Mouse (Mus musculus) kidney, embryonic 16.5 days (tissue): ENCODE measurements at regions not wholly inside any gene's neighbourhood (a gene's known extent, or its start where the extent isn't known, plus 50 kb on each side); places are given as distances from the start of the nearest gene placed in this dataset.

Experiments
- ATAC-seq: fragments of 200-750 bp; cut with Nextera tagmentation; 2 replicates; pipeline ENCODE4 v1.8.0; 2017; ENCODE audit warnings: moderate TSS enrichment; ENCODE audit not compliant: low FRiP score, low TSS enrichment
- H3K27ac ChIP-seq: fragments of 300-500 bp; sonication (generic); 2 replicates; pipeline ENCODE4 v1.5.1; 2014; ENCODE audit warnings: low read length
- H3K27me3 ChIP-seq: fragments of 300-500 bp; sonication (generic); 2 replicates; pipeline ENCODE4 v1.6.1; 2014; ENCODE audit warnings: low read length, control low read depth, mixed read lengths; ENCODE audit not compliant: insufficient read depth
- H3K36me3 ChIP-seq: fragments of 300-500 bp; sonication (generic); 2 replicates; pipeline ENCODE4 v1.6.1; 2014; ENCODE audit warnings: low read length, control low read depth, mixed read lengths; ENCODE audit not compliant: insufficient read depth
- H3K4me1 ChIP-seq: fragments of 300-500 bp; sonication (generic); 2 replicates; pipeline ENCODE4 v1.6.1; 2014; ENCODE audit warnings: low read length, control low read depth, mixed read lengths; ENCODE audit not compliant: insufficient read depth
- H3K4me2 ChIP-seq: fragments of 300-500 bp; sonication (generic); replicated peaks from 2 replicates; pipeline ENCODE4 v1.6.1; 2014; ENCODE audit warnings: low read depth, low read length
- H3K4me3 ChIP-seq: fragments of 300-500 bp; sonication (generic); 2 replicates; pipeline ENCODE4 v1.5.1; 2014; ENCODE audit warnings: mild to moderate bottlenecking, low read length
- H3K9ac ChIP-seq: fragments of 300-500 bp; sonication (generic); replicated peaks from 2 replicates; pipeline ENCODE4 v1.6.1; 2014; ENCODE audit warnings: low read length
- H3K9me3 ChIP-seq: fragments of 300-500 bp; sonication (generic); 2 replicates; pipeline ENCODE4 v1.6.1; 2016; ENCODE audit warnings: low read length, control low read depth
- WGBS: fragments of 180-500 bp; shearing (Covaris S2); extraction: QIAGEN DNeasy Blood & Tissue Kit; methylation state at CpG from one replicate; pipeline ENCODE4 v1.1.7; 2014; 5-methylcytosine and 5-hydroxymethylcytosine counted together

DNA sequence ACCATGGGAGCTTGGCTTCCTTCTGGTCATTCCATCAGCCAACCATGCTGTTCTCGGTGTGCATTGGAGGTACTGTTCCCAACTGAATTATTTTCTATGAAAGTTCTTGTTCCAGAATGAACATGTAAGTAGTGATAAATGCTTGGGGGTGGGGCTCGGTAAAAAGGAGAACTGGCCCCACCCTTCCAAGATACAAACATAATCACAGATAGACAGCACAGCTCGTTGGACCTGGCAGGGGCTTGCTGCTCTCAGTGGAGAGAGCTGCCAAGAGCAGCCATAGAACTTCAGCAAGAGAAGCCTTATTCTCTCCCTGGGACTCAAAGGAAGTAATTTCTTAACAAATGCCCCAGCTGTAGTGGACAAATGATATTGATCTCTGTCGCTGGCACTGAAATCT is 360.6 kb upstream of the Rag2 start:
- Histone ChIP-seq H3K4me3 (no peak overlapping the region), H3K4me2 (no peak overlapping the region), H3K9ac (no peak overlapping the region), H3K4me1 (no peaks in the 10 kb centered on the region), H3K36me3 (no peaks in the 10 kb centered on the region), H3K9me3 (no peaks in the 10 kb centered on the region), H3K27ac (no peak overlapping the region), H3K27me3 (no peaks in the 10 kb centered on the region)
- 80% methylated on average over 4 of the region's 4 CpGs for WGBS
- no peak for ATAC-seq

DNA sequence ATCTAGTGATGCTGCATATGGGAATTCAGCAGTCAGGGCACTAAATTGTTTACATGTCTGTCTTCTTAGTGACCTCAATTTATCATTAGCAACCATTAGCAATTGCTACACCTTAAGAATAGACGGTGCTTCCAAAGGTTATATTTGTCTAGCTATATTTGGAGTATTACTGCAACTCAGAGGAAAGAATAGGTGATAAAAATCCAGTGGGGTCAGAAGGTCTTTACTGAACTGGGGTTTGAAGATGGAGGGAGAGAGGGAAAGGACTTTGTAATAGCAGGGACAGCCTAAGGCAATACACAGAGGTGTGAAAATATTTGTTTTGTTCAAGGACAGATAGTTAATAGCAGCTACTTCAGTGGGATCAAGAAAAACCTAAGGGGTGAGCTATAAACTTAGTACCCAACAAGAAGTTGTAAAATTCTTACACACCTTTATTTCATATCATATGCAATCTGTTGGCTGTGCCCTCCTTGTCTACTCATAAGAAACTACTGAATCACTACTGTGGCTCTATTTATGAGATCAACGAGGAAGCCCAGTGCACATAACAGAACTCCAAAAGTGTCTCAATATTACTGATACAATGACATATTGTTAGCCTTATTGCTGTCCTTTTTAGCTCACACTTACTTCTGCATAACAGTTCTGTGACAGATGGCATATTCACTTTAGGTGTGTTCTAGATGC is 357.7 kb upstream of the Rag2 start:
- 67% methylated on average over 2 of the region's 2 CpGs for WGBS
- Histone ChIP-seq H3K4me1 (no peaks in the 10 kb centered on the region), H3K27me3 (no peaks in the 10 kb centered on the region), H3K4me2 (no peak overlapping the region), H3K9ac (no peak overlapping the region), H3K36me3 (no peaks in the 10 kb centered on the region), H3K4me3 (no peak overlapping the region), H3K27ac (no peak overlapping the region), H3K9me3 (no peaks in the 10 kb centered on the region)
- no peak for ATAC-seq

DNA sequence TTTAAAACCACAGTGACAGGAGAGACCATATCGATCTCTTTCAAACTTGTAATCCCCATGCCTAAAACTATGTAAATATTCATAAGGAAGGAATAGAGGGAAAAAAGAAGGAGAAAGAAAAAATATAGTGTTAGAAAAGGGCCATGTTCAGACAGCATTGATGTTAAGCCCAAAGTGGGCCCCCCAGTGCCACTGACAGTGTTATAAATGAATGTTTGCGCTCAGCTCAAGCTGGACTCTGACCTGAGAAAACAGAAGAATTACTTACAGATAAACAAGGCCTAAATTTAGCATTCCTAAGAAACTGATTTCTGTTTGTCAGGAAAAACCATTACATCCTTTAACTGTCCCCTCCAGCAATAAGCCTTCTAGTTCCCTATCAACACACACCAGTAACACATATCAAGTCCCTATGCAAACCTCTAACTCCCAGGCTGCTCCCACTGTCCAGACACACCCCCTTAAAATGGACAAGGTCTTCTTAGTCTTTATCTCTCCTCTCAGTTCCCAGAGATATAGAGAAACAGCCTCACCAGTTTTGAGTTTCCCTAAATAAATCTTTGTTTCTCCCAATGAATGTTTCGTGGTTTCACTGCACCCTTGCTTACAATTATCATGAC is 350.4 kb upstream of the Rag2 start:
- no peak for ATAC-seq
- 68% methylated on average over 3 of the region's 3 CpGs for WGBS
- Histone ChIP-seq H3K27me3 (no peaks in the 10 kb centered on the region), H3K4me2 (no peak overlapping the region), H3K4me3 (no peak overlapping the region), H3K27ac (no peak overlapping the region), H3K36me3 (no peaks in the 10 kb centered on the region), H3K4me1 (no peaks in the 10 kb centered on the region), H3K9ac (no peak overlapping the region), H3K9me3 (no peaks in the 10 kb centered on the region)

DNA sequence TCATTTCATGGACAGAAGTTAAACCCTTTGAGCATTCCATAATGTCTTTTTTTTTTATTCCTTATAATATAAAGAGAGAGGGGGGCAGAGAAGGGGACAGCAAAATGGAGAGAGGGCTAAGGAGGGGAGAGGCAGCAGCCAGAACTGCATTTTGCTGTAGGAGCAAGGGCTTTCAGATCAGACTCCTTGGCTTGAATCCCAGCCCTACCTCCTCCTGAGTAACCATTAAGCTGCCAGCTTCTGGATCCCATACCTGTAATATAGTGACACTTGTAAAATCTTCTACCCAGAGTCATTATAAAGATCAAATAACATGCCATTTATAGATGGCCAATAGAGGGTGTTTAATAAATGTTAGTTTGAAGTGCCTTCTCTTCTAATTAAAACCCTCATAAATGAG is 339.6 kb upstream of the Rag2 start:
- Histone ChIP-seq H3K27me3 (no peaks in the 10 kb centered on the region), H3K4me2 (no peak overlapping the region), H3K36me3 (no peaks in the 10 kb centered on the region), H3K4me3 (no peak overlapping the region), H3K4me1 (no peaks in the 10 kb centered on the region), H3K27ac (no peak overlapping the region), H3K9ac (no peak overlapping the region), H3K9me3 (no peaks in the 10 kb centered on the region)
- no peak for ATAC-seq

DNA sequence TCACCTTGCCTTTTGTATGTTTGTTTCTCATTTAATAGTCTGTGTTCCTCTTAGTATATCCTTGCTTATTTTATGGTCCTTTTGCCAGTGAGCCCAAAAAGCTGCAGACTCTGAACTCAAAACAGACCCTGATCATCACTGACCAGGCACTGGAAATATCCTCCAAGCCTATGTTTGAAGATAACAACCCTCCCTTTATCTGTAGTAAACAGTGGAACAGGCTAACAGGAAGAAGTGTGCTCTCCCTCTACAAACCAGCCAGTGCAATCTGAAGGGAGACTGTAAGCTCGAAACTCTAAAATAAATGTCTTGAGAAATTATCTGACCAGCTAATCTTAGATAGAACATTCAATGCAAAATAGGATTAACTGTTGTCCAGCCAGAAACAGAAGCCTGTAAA is 336.4 kb upstream of the Rag2 start:
- Histone ChIP-seq H3K4me1 (no peaks in the 10 kb centered on the region), H3K4me2 (no peak overlapping the region)

DNA sequence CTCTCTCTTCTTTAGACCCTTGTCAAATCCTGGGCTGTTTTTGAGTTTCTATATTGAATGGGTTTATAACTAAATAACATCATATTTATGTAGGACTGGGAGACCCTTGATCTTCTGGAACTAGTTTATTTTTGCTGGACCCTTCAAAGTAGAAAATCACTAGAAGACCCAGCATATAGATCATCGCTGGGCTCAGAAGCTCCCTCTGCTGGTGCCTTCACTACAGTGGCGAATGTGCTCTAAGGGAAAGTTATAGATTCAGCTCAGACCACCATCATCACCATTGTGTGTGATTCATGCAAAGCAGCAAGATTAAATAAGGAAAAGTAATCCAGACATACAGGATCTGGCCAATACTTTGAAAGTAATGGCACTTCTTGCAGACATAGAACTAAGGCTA is 335.4 kb upstream of the Rag2 start:
- WGBS: 36% methylated on average over 2 of the region's 2 CpGs
- no peak overlapping the region for H3K9ac ChIP-seq
- no peaks in the 10 kb centered on the region for H3K9me3 ChIP-seq
- no peaks in the 10 kb centered on the region for H3K36me3 ChIP-seq
- H3K27me3 ChIP-seq: no peaks in the 10 kb centered on the region
- ATAC-seq: no peak
- no peak overlapping the region for H3K27ac ChIP-seq
- H3K4me3 ChIP-seq: no peak overlapping the region
- no peaks in the 10 kb centered on the region for H3K4me1 ChIP-seq
- no peak overlapping the region for H3K4me2 ChIP-seq

More for the DNA sequence above, 336.4 kb upstream of the Rag2 start:
- no peak overlapping the region for H3K4me3 ChIP-seq
- no peak for ATAC-seq
- no peaks in the 10 kb centered on the region for H3K36me3 ChIP-seq
- 79% methylated on average over 1 of the region's 1 CpGs for WGBS
- no peaks in the 10 kb centered on the region for H3K27me3 ChIP-seq
- no peak overlapping the region for H3K27ac ChIP-seq
- no peaks in the 10 kb centered on the region for H3K9me3 ChIP-seq
- no peak overlapping the region for H3K9ac ChIP-seq

DNA sequence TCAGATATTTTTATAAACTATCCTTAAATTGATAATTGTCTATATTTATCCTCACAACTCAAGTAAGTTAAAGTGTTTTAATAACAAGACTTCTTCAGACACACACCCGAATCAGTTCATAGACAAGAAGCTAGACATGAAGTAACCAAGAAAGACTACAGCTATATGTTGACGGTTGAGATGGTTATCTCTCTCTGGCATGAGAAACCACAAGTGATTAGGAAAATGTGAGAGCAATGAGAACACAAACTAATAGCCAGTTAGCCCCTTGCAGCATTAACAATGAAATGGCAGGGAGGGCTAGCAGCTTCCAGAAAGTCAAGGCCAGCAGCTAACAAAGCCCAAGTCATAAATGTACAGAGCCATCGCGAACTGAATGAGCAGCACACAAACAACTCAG is 333.8 kb upstream of the Rag2 start:
- no peaks in the 10 kb centered on the region for H3K27me3 ChIP-seq

DNA sequence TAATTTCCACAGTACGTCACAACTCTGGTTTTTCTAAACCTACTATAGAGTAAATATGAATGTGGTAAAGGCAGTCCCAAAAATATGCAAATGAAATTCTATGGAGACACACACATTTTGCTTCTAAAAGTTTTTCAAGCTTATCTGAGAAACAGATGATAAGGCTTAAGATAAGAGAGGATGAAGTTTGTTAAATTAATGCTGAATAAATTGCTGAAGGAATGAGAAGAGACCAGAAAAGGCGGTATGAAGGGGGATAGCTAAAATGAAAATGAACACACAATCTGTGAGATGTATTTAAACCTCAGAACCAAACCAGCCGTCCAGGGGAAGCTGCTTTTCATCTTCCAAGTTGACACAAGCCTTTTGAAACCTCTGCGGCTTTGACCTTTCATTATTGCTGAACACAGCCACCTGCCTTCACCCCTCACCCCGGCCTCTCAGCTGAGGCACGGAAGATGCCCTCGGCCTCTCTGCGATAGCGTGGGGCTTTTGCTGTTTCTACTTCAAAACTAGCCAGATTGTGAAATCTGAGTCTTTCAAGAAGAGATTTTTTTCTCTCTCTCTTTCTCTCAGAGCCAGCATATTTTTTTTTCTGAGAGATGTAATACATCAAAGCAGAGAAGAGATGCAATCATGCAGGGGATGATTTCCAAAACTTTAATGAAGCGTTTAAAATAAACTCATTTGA is 328.7 kb upstream of the Rag2 start:
- no peaks in the 10 kb centered on the region for H3K9me3 ChIP-seq
- no peaks in the 10 kb centered on the region for H3K27me3 ChIP-seq
- no peak overlapping the region for H3K4me3 ChIP-seq
- no peak overlapping the region for H3K27ac ChIP-seq
- 0 out of 2 replicates have a peak, but pooled peaks cover 3% of the 10 kb centered on the region for H3K4me1 ChIP-seq
- 38% methylated on average over 10 of the region's 10 CpGs for WGBS
- H3K36me3 ChIP-seq: no peaks in the 10 kb centered on the region
- no peak overlapping the region for H3K9ac ChIP-seq
- 0 out of 2 replicates have a peak overlapping the region, but pooled peaks have one; percentile 15 for H3K4me2 ChIP-seq
- ATAC-seq: no peak

More for the DNA sequence above, 333.8 kb upstream of the Rag2 start:
- H3K9me3 ChIP-seq: no peaks in the 10 kb centered on the region
- ATAC-seq: no peak
- H3K27ac ChIP-seq: no peak overlapping the region
- H3K4me1 ChIP-seq: no peaks in the 10 kb centered on the region
- 89% methylated on average over 4 of the region's 4 CpGs for WGBS
- no peaks in the 10 kb centered on the region for H3K36me3 ChIP-seq
- H3K4me3 ChIP-seq: no peak overlapping the region
- no peak overlapping the region for H3K4me2 ChIP-seq
- H3K9ac ChIP-seq: no peak overlapping the region

DNA sequence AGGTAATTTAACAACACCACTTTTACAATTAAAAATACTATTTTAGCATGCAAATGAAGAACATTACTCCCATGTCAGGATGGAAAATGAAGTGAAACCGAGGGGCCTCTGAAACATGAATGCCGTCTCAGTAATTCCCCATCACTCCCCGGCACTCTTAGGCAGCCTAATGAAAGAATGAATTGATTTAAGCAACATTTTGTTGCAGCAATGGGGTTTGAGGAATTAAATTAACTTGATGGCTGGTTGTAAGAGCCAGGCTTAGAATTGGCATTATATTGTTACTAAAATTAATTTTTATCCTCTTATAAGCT is 328.2 kb upstream of the Rag2 start:
- Histone ChIP-seq H3K9me3 (no peaks in the 10 kb centered on the region), H3K27ac (no peak overlapping the region), H3K9ac (no peak overlapping the region), H3K4me2 (no peak overlapping the region), H3K36me3 (no peaks in the 10 kb centered on the region), H3K4me3 (no peak overlapping the region), H3K27me3 (no peaks in the 10 kb centered on the region), H3K4me1 (0 out of 2 replicates have a peak, but pooled peaks cover 3% of the 10 kb centered on the region)
- no peak for ATAC-seq
- WGBS: 45% methylated on average over 3 of the region's 3 CpGs

DNA sequence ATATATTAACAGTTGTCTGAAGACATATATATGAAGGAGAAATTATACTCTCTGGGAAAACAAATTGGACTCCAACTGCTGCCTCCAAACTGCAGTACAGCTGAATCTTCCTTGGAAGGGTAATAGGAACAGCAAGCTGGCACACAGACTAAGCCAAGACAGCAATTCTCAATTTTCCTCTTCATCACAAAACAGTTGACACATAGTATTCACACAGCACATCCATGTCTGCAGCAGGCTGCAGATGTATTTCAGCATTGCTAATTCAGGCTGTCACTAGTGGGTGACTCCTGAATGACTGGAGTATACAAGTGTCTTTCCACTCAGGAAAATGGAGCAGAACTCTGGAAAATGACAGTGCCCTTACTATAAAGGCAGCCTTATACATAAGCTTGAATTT is 327.7 kb upstream of the Rag2 start:
- H3K9me3 ChIP-seq: no peaks in the 10 kb centered on the region
- no peak overlapping the region for H3K27ac ChIP-seq
- H3K4me3 ChIP-seq: no peak overlapping the region
- no peak for ATAC-seq
- H3K9ac ChIP-seq: no peak overlapping the region
- 0 out of 2 replicates have a peak, but pooled peaks cover 3% of the 10 kb centered on the region for H3K4me1 ChIP-seq
- no peaks in the 10 kb centered on the region for H3K27me3 ChIP-seq
- no peaks in the 10 kb centered on the region for H3K36me3 ChIP-seq
- no peak overlapping the region for H3K4me2 ChIP-seq
